8 mouse cellular contexts compared by ENCODE assay signal in genomic region chr10:75170207-75170850, GRCm38 (mm10). TPM values are rescaled to one million over a fixed set of nuclear protein-coding genes. Genes with fewer than 3 reads are reported as not detected.
DNase-seq lines count a peak whose midpoint lies in the region; ATAC-seq lines count a peak whose summit lies in the region.

No protein-coding gene starts in this region.

- no peak overlapping the region for H3K9ac ChIP-seq in kidney, embryonic 15.5 days
- no peak overlapping the region for H3K9ac ChIP-seq in midbrain, embryonic 15.5 days

- peak; percentile 70 for ATAC-seq in kidney, embryonic 15.5 days (replicated peaks; ENCODE audit: low FRiP score)
- no peak for ATAC-seq in midbrain, embryonic 15.5 days (replicated peaks)

- DNase-seq in adrenal gland, adult 2 months, result peak; percentile 82
- DNase-seq in gonadal fat pad, adult 2 months (ENCODE audit: low read depth), result peak; percentile 84
- peak; percentile 85 for DNase-seq in lung, postnatal 36 days
- no peak for DNase-seq in cerebellum, adult 8-10 months
- DNase-seq in testis, postnatal 10 days (ENCODE audit: low spot score), result no peak
- DNase-seq in urinary bladder, postnatal 4 days (ENCODE audit: low spot score in 2 of 2), result no peak

- no peaks in the 10 kb centered on the region for H3K9me3 ChIP-seq in kidney, embryonic 15.5 days (replicated peaks)
- no peaks in the 10 kb centered on the region for H3K9me3 ChIP-seq in midbrain, embryonic 15.5 days

- no peaks in the 10 kb centered on the region for H3K27me3 ChIP-seq in kidney, embryonic 15.5 days
- no peaks in the 10 kb centered on the region for H3K27me3 ChIP-seq in midbrain, embryonic 15.5 days (replicated peaks)

- 0 out of 2 replicates have a peak overlapping the region, but pooled peaks have one; percentile 22 for H3K27ac ChIP-seq in kidney, embryonic 15.5 days
- H3K27ac ChIP-seq in midbrain, embryonic 15.5 days, result no peak overlapping the region

- H3K4me2 ChIP-seq in kidney, embryonic 15.5 days, result no peak overlapping the region
- H3K4me2 ChIP-seq in midbrain, embryonic 15.5 days, result no peak overlapping the region

- 47% methylated on average over 12 of the region's 12 CpGs for WGBS in kidney, embryonic 15.5 days
- WGBS in midbrain, embryonic 15.5 days, result 80% methylated on average over 12 of the region's 12 CpGs

- peaks cover 49% of the 10 kb centered on the region for H3K36me3 ChIP-seq in kidney, embryonic 15.5 days
- peaks cover 27% of the 10 kb centered on the region for H3K36me3 ChIP-seq in midbrain, embryonic 15.5 days (replicated peaks)

- no peak overlapping the region for H3K4me3 ChIP-seq in kidney, embryonic 15.5 days (replicated peaks)
- no peak overlapping the region for H3K4me3 ChIP-seq in midbrain, embryonic 15.5 days

- H3K4me1 ChIP-seq in kidney, embryonic 15.5 days, result peaks cover 25% of the 10 kb centered on the region
- no peaks in the 10 kb centered on the region for H3K4me1 ChIP-seq in midbrain, embryonic 15.5 days

RNA-seq across cellular contexts. Expression of gene Specc1l, which starts 41.5 kb away (rescaled TPM):
- total RNA-seq in adrenal gland, adult 2 months (2021), result 10 to 100 TPM; 58.8 to 64.0 TPM
- polyA plus RNA-seq in adrenal gland, adult 2 months (2012; rRNA removed), result 24.3 and 27.8 TPM in 2 replicates
- 19.2 and 20.0 TPM in 2 replicates for polyA plus RNA-seq in gonadal fat pad, adult 2 months (2012; rRNA removed)
- polyA plus RNA-seq in kidney, embryonic 15.5 days (2015; fragmentation: Nextera tagmentation; extraction: Ambion mirVana), result 31.0 and 34.1 TPM in 2 replicates
- polyA plus RNA-seq in midbrain, embryonic 15.5 days (2015; fragmentation: Nextera tagmentation; extraction: Ambion mirVana), result 34.6 and 37.2 TPM in 2 replicates

Comparison
In these comparisons a context has a peak if more than half of its experiments do, and no peak if none do; other contexts are left out.
1. DNase-seq: peak in adrenal gland, adult 2 months (single experiment), gonadal fat pad, adult 2 months (single experiment) and lung, postnatal 36 days (single experiment); none in cerebellum, adult 8-10 months (single experiment), testis, postnatal 10 days (single experiment) and urinary bladder, postnatal 4 days (0 of 2).